Mouse (Mus musculus) erythroblast, embryonic 14.5 days (primary cell): ENCODE measurements at regions not wholly inside any gene's neighbourhood (a gene's known extent, or its start where the extent isn't known, plus 50 kb on each side); places are given as distances from the start of the nearest gene placed in this dataset.

Experiments
- GATA1 ChIP-seq: IDR thresholded peaks from 2 replicates; pipeline ENCODE4 v1.6.1; 2012; ENCODE audit warnings: low read length, inconsistent platforms, mixed read lengths
- TAL1 ChIP-seq: IDR thresholded peaks from 3 replicates; pipeline ENCODE4 v1.6.1; 2012; ENCODE audit warnings: low read length, inconsistent platforms, mixed read lengths

DNA sequence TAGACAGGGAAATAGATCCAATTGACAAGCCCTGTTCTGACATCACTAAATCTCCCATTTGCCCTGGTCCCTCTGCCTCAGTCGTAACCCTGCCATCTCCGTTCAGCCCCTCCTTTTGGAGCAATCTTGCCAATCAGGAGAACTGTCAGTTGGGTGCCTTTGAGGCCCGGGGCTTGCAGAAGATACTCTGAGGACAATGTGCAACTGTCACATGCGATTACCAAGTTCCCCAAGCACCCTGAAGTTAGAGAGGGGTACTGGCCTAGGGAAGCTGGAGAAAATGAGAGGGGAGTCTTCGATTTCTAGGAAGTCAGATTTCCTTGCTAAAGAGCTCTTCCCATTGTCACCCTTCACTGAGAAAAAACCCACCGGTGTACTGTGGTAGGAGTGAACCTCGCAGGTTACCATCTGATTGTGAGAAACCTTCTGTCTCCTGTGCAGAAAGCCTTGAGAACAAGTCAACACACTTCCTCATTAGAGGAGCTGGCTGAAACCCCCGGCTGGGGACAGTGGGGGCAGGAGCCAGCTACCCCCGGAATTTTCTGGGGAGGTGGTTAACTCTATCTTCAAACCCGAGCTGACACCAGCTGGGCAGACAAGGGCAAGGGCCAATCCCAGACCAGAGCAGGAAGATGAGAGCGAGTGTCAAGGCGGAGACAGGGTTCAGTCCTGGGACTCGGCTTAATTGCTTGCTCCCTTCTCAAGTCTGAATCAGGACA, 279.0 kb downstream of the Etnk1 start:
- no peak for TF ChIP-seq GATA1
- no peak for TF ChIP-seq TAL1
